Mouse (Mus musculus) spleen, postnatal 10 days (tissue): Measurements from ENCODE around the gene Olfr656.

Experiments used
- DNase-seq, 2 experiments: peaks; one replicate each; pipeline ENCODE4 v3.0.0; 2021 to 2022; ENCODE audit warnings: low spot score in 2 of 2

Gene Olfr656

GRCm38 (mm10) chr7:104613655-104614054, at the start of gene Olfr656:
TSS of gene Olfr656 (plus strand) at chr7:104613955.
- no peak for DNase-seq

- DNase-seq = no peak
Measured at GRCm38 (mm10) chr7:104577014-104577413, 36.7 kb upstream of the Olfr656 start, which contains the start of gene Olfr653. TSS of gene Olfr653 (plus strand) at chr7:104577314.

DNA sequence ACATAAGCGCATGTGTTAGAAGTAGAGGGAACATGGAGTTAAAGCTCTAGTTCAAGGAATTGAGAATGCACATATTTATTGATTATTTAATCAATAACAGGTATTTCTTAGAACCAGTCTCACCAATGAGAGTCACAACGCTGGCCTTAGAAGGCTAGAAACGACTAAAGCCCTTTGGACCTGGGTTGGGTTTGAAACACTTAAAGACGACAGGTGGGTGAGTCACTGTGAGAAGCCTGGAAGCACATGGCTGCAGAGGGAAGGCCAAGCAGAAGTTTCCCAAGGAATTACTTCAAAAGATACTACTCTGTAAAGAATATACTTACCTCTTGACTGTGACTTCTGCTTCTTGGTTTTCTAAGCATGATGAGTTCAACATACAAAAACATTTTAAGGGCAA, 32.9 kb upstream of the Olfr656 start:
- DNase-seq = no peak

DNA sequence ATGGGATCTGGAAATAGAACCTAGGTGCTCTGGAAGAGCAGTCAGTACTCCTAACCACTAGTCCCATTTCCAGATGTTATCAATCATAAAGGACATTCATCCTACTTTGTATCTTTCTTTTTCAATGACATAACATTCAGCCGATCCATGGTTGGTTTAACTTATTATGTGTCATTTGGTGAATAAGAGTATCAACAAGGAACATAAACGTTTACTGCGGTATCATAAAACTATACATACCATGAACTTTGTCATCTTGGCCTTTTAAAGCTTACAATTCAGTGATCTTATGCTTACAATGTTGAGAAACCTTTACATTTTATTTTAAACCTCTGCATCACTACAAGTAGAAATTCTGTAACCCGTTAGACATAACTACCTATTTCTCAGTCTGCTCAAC, 32.3 kb upstream of the Olfr656 start:
- no peak for DNase-seq

GRCm38 (mm10) chr7:104586725-104587124, 27.0 kb upstream of the Olfr656 start, which contains the start of gene Olfr654:
TSS of gene Olfr654 (plus strand) at chr7:104587025.
- no peak for DNase-seq

DNA sequence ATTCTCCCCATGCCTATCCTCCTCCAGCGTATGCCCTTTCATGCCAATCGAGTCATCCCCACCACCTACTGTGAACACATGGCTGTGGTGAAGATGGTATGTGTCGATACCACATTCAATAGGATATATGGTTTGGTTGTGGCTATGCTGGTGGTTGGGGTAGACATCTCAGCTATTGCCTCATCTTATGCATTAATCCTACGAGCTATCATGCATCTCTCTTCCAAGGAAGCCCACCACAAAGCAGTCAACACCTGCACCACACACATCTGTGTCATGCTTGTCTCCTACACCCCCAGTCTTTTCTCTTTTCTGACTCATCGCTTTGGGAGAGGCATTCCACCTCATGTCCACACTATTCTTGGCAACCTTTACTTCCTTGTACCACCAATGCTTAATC, 25.5 kb upstream of the Olfr656 start:
- DNase-seq = no peak

DNA sequence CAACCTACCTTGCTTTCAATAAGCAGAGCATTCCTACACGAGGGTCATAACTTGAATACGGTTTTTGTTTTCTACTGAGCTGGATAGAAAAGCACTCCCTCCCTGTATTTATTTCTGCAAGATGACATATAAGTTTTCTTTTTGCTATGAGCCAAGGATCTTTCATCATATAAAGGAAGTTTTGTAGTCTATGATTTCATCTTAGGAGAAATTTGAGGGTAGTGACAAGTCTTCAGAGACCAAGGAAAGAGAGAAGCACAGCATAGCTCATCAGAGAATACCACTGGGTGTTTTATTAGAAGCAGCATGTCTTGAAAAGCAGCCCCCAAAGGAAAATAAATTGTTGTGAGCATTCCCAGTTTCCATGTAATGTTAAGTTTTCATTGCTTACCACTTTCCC, 12.1 kb upstream of the Olfr656 start, which contains the start of gene Olfr655:
Gene Olfr655 (minus strand): TSS at position 101 of the 400 bp plus-strand sequence.
- no peak for DNase-seq

DNA sequence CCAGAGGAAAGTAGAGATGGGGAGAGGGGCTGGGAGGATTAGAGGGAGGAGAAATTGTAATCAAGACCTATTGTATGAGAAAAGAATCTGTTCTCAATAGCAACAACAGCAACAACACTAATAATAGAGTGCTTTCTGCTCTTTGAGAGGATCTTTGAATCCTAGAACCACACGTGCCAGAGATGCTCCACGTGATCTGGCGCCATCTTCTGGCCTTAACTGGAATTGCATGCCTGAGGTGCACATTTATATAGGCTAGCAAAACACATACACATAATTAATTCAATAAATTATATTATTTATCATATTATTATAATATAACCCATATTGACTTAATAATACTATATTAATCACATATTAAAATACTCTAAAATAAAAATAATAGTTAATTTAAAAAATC, 10.6 kb upstream of the Olfr656 start:
- peak; percentile 35 to 71 for DNase-seq

DNA sequence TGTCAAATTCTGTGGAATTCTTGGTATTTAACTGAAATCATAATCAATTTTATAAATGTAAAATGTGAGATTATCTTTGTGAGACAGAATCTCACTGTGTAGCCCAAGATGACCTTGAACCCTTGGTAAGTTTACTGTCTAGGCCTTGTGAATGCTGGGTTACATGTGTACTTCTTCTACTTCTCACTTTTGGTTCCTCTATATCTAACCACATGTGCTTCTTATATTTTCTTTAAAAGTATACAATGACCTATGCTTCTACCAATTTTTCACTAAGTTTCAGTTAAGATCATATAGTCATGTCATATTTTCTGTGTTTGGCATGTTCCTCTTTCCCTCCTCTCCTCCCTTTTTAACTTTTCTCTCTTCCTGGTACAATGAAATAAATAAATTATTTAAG, 9.0 kb upstream of the Olfr656 start:
- no peak for DNase-seq

DNA sequence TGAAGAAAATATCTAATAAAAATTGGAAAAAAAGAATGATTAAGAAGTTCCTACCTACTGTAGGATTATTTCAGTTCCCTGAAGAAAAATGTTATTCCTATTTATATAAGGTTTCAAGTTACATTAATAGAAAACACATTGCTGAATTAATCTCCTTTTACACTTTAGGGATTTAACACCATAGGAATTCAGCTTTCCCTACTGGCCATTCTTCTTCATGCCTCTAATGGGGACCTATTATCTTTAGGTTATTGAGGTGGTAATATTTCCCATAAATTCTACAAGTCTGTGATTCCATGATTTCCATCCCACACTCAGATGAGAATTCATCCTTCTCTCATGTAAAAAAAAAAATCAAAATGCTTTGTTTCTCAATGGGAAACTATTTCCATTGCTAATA, 10.7 kb downstream of the Olfr656 start, which contains the start of gene Olfr657:
Gene Olfr657 (plus strand): TSS at position 301 of the 400 bp plus-strand sequence.
- DNase-seq = no peak

- DNase-seq = peak in 1 of 2 experiments; percentile 39
Measured at GRCm38 (mm10) chr7:104646841-104647482, 33.2 kb downstream of the Olfr656 start, which contains the start of gene Olfr658. TSS of gene Olfr658 (minus strand) at chr7:104647305.

- DNase-seq = no peak
Measured at GRCm38 (mm10) chr7:104666453-104666852, 52.7 kb downstream of the Olfr656 start, which contains the start of gene Olfr659. TSS of gene Olfr659 (plus strand) at chr7:104666753.
